Mouse (Mus musculus) central nervous system, embryonic 18 days (tissue): ENCODE results near the gene Exoc1. TPM values are rescaled to one million over a fixed set of nuclear protein-coding genes. Genes with fewer than 3 reads are reported as not detected.

Experiments
- polyA plus RNA-seq: library from polyadenylated mRNA; depleted of rRNA; stranded (reverse); fragments of >200 nt; gene quantifications from 2 replicates; pipeline ENCODE4 v1.2.3, GENCODE M21; 2012; rRNA removed

The Exoc1 gene
- 119 and 125 TPM in 2 replicates for polyA plus RNA-seq

DNA sequence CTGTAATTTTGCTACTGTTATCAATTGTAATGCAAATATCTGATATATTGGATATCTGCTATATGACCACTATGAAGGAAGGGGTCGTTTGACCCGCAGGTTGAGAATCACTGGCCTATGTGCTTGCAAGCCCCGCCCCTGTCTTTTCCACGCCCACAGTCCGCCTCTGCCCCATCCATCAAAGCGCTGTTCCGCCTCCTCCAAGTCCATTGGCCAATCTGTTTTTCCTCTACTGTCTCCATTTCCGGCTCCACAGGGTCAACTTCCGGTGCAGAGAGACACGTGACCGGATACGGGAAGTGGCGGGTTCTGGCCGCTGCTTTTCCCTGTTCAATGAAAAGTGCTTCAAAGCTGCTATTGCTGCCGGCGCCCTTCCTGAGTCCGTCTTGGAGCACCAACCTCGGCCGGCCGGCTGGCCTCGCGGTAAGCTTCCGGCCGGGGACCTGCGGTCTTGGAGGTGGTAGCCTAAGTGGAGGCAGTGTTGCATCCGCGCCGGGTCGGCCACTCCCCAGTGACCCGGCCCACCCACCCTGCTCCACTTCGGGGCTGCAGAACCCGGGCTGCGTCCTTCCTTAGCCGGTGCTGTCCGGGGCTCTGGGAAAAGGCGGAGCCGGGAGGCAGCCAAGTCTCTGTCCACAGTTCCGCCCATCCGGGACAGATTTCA is at the start of gene Exoc1:
Gene Exoc1, plus strand, starts transcription at position 272 of the 664 bp plus-strand sequence.

GRCm38 (mm10) chr5:76483811-76484210 is 45.3 kb upstream of the Exoc1 start, which contains the start of gene Gm7271:
TSS of gene Gm7271 (plus strand) at chr5:76484040.

GRCm38 (mm10) chr5:76588551-76589283 is 59.6 kb downstream of the Exoc1 start, which contains the start of gene Cep135:
TSS of gene Cep135 (plus strand) at chr5:76588698.

Other genes starting within 250 kb of the Exoc1 start
- 13.9 and 14.8 TPM in 2 replicates for gene Clock, start 224.5 kb upstream of the Exoc1 start, polyA plus RNA-seq
- gene Pdcl2, start 198.2 kb upstream of the Exoc1 start, polyA plus RNA-seq = not detected in 2 replicates
- 0.27 and 0.33 TPM in 2 replicates for gene Nmu, start 165.5 kb upstream of the Exoc1 start, polyA plus RNA-seq
- 1.4 TPM in 1 of 2 replicates, not detected in the other for gene Gm7271, start 45.3 kb upstream of the Exoc1 start, polyA plus RNA-seq
- gene Cep135, start 59.4 kb downstream of the Exoc1 start, polyA plus RNA-seq = 5.9 and 6.5 TPM in 2 replicates
- gene C530008M17Rik, start 127.2 kb downstream of the Exoc1 start, polyA plus RNA-seq = 107 and 114 TPM in 2 replicates